Mouse (Mus musculus): ENCODE results near the gene Irs2. TPM values are rescaled to one million over a fixed set of nuclear protein-coding genes. Genes with fewer than 3 reads are reported as not detected.
A peak's percentile ranks its signal among the peaks of the same experiment; 100 is the strongest.

The Irs2 gene
- total RNA-seq, 1 experiment, result 13.9 TPM

GRCm38 (mm10) chr8:11007001-11007580, 1.2 kb downstream of the Irs2 start:
- DNase-seq (ENCODE audit: low read depth, low spot score), result peak; percentile 72
- H3K9me3 ChIP-seq (ENCODE audit: control insufficient read depth, insufficient read depth, low read depth, low read length), result no peaks in the 10 kb centered on the region
- TF ChIP-seq ZC3H11A (IDR thresholded peaks at IDR 0.05; ENCODE audit: borderline replicate concordance, low read depth, low read length) (peak; percentile 42; the same call in 1 of the 2 replicates), HCFC1 (IDR thresholded peaks at IDR 0.05; ENCODE audit: borderline replicate concordance, insufficient read depth, low read length) (no peak)
- peaks cover 11% of the 10 kb centered on the region; the same call in 1 of the 2 replicates for H3K36me3 ChIP-seq (ENCODE audit: control insufficient read depth, insufficient read depth, low read length, poor library complexity, severe bottlenecking)
- peak overlapping the region; percentile 85 for H3K9ac ChIP-seq (ENCODE audit: insufficient read depth, low read depth, low read length, poor library complexity, severe bottlenecking)
- in situ Hi-C loops (cut with MboI; ENCODE audit: low sequenced_read_pairs in 2 of 2, unreplicated experiment in 2 of 2), result no loop called here
- no peak overlapping the region for H3K27ac ChIP-seq (ENCODE audit: insufficient read depth, low read depth, low read length, poor library complexity, severe bottlenecking)
- peak overlapping the region; percentile 76 to 88 for H3K4me3 ChIP-seq (ENCODE audit: insufficient read depth in 1 of 2, low read depth in 1 of 2, low read length in 2 of 2, poor library complexity in 1 of 2, severe bottlenecking in 1 of 2)
- H3K4me1 ChIP-seq (ENCODE audit: control insufficient read depth in 2 of 2, insufficient read depth in 2 of 2, low read length in 2 of 2, poor library complexity in 1 of 2), result peaks cover 4 to 30% of the 10 kb centered on the region in 2 experiments

DNA sequence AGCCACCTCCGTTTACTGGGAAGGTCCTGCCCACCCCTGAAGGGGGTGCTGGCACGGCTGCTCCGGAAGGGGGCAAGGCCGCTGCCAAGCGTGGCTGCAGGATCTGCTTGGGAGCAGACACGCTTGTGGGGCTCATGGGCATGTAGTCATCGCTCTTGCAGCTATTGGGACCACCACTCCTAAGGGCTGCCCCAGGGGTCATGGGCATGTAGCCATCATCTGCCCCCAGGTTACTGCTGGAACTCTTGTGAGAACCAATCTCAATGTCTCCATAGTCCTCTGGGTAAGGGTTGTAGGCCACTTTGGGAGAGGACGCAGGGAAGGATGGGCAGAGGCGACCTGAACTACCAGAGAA, 2.0 kb downstream of the Irs2 start:
- peak overlapping the region; percentile 76 to 88; a peak in 3 of 4 replicates for H3K4me3 ChIP-seq (ENCODE audit: insufficient read depth in 1 of 2, low read depth in 1 of 2, low read length in 2 of 2, poor library complexity in 1 of 2, severe bottlenecking in 1 of 2)
- in situ Hi-C loops (cut with MboI; ENCODE audit: low sequenced_read_pairs in 2 of 2, unreplicated experiment in 2 of 2), result no loop called here
- no peak for DNase-seq (ENCODE audit: low read depth, low spot score)
- no peaks in the 10 kb centered on the region for H3K9me3 ChIP-seq (ENCODE audit: control insufficient read depth, insufficient read depth, low read depth, low read length)
- H3K36me3 ChIP-seq (ENCODE audit: control insufficient read depth, insufficient read depth, low read length, poor library complexity, severe bottlenecking), result peaks cover 11% of the 10 kb centered on the region; the same call in 1 of the 2 replicates
- TF ChIP-seq ZNF384 (IDR thresholded peaks at IDR 0.05; ENCODE audit: low read depth, low read length), result no peak
- TF ChIP-seq ZC3H11A (IDR thresholded peaks at IDR 0.05; ENCODE audit: borderline replicate concordance, low read depth, low read length), result no peak
- TF ChIP-seq CHD2 (IDR thresholded peaks at IDR 0.05; ENCODE audit: low read depth, low read length), result no peak
- no peak for TF ChIP-seq MAFK (IDR thresholded peaks at IDR 0.05; ENCODE audit: insufficient read depth, low read depth, low read length)
- no peak for TF ChIP-seq HCFC1 (IDR thresholded peaks at IDR 0.05; ENCODE audit: borderline replicate concordance, insufficient read depth, low read length)
- no peak overlapping the region for H3K27ac ChIP-seq (ENCODE audit: insufficient read depth, low read depth, low read length, poor library complexity, severe bottlenecking)
- H3K9ac ChIP-seq (ENCODE audit: insufficient read depth, low read depth, low read length, poor library complexity, severe bottlenecking), result peak overlapping the region; percentile 55
- H3K4me1 ChIP-seq (ENCODE audit: control insufficient read depth in 2 of 2, insufficient read depth in 2 of 2, low read length in 2 of 2, poor library complexity in 1 of 2), result peaks cover 4 to 34% of the 10 kb centered on the region in 2 experiments

DNA sequence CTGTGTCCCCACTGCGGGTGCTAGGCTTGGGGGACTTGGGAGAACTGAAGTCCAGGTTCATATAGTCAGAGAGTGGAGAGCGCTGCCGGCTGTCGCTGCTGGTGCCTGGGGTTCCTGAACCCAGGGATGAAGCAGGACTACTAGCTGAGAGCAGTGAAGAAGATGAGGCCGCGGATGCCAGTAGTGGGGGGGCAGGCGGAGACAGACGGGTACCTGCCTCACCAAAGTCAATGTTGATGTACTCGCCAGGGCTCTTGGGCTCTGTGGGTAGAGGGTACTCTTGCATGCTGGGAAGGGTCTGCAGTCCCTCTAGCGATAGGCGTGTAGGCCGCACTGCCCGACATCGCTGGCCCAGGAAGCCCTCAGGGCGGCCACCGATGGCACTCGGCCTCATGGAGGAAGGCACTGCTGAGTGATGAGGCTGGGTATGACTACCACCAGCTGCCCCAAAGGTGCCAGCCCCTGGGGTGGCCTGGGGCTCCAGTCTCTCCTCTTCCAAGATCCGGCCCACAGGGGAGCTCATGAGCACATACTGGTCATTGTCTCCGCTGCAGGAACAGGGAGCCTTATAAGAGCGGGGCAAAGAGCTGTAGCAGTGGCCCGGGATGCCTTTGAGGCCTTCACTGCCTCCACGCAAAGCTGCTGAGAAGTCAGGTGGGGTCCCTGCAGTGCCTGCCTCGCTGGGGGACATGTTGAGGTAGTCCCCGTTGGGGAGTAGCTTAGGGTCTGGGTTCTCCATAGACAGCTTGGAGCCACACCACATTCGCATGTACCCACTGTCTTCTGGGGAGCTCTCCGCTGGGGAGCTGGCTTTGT, 2.6 kb downstream of the Irs2 start:
- no peak for TF ChIP-seq ZNF384 (IDR thresholded peaks at IDR 0.05; ENCODE audit: low read depth, low read length)
- TF ChIP-seq HCFC1 (IDR thresholded peaks at IDR 0.05; ENCODE audit: borderline replicate concordance, insufficient read depth, low read length), result no peak
- TF ChIP-seq MAFK (IDR thresholded peaks at IDR 0.05; ENCODE audit: insufficient read depth, low read depth, low read length), result no peak
- no peak for TF ChIP-seq CHD2 (IDR thresholded peaks at IDR 0.05; ENCODE audit: low read depth, low read length)
- no peak for TF ChIP-seq ZC3H11A (IDR thresholded peaks at IDR 0.05; ENCODE audit: borderline replicate concordance, low read depth, low read length)
- H3K9me3 ChIP-seq (ENCODE audit: control insufficient read depth, insufficient read depth, low read depth, low read length), result no peaks in the 10 kb centered on the region
- DNase-seq (ENCODE audit: low read depth, low spot score), result no peak
- H3K36me3 ChIP-seq (ENCODE audit: control insufficient read depth, insufficient read depth, low read length, poor library complexity, severe bottlenecking), result peaks cover 11% of the 10 kb centered on the region; the same call in 1 of the 2 replicates
- H3K9ac ChIP-seq (ENCODE audit: insufficient read depth, low read depth, low read length, poor library complexity, severe bottlenecking), result 0 out of 2 replicates have a peak overlapping the region, but pooled peaks have one; percentile 6
- peaks cover 7 to 37% of the 10 kb centered on the region in 2 experiments for H3K4me1 ChIP-seq (ENCODE audit: control insufficient read depth in 2 of 2, insufficient read depth in 2 of 2, low read length in 2 of 2, poor library complexity in 1 of 2)
- in situ Hi-C loops (cut with MboI; ENCODE audit: low sequenced_read_pairs in 2 of 2, unreplicated experiment in 2 of 2), result no loop called here
- H3K4me3 ChIP-seq (ENCODE audit: insufficient read depth in 1 of 2, low read depth in 1 of 2, low read length in 2 of 2, poor library complexity in 1 of 2, severe bottlenecking in 1 of 2), result peak overlapping the region; percentile 33 to 76
- no peak overlapping the region for H3K27ac ChIP-seq (ENCODE audit: insufficient read depth, low read depth, low read length, poor library complexity, severe bottlenecking)

GRCm38 (mm10) chr8:11004781-11005459, 3.3 kb downstream of the Irs2 start:
- Histone ChIP-seq H3K4me3 (ENCODE audit: insufficient read depth in 1 of 2, low read depth in 1 of 2, low read length in 2 of 2, poor library complexity in 1 of 2, severe bottlenecking in 1 of 2) (peak overlapping the region; percentile 26 to 51), H3K9me3 (ENCODE audit: control insufficient read depth, insufficient read depth, low read depth, low read length) (no peaks in the 10 kb centered on the region), H3K4me1 (ENCODE audit: control insufficient read depth in 2 of 2, insufficient read depth in 2 of 2, low read length in 2 of 2, poor library complexity in 1 of 2) (peaks cover 3 to 36% of the 10 kb centered on the region in 2 experiments), H3K9ac (ENCODE audit: insufficient read depth, low read depth, low read length, poor library complexity, severe bottlenecking) (peak overlapping the region; percentile 7; the same call in 1 of the 2 replicates), H3K36me3 (ENCODE audit: control insufficient read depth, insufficient read depth, low read length, poor library complexity, severe bottlenecking) (peaks cover 11% of the 10 kb centered on the region; the same call in 1 of the 2 replicates), H3K27ac (ENCODE audit: insufficient read depth, low read depth, low read length, poor library complexity, severe bottlenecking) (no peak overlapping the region)
- in situ Hi-C loops (cut with MboI; ENCODE audit: low sequenced_read_pairs in 2 of 2, unreplicated experiment in 2 of 2), result no loop called here
- DNase-seq (ENCODE audit: low read depth, low spot score), result no peak
- TF ChIP-seq ZNF384 (IDR thresholded peaks at IDR 0.05; ENCODE audit: low read depth, low read length), result no peak
- TF ChIP-seq ZC3H11A (IDR thresholded peaks at IDR 0.05; ENCODE audit: borderline replicate concordance, low read depth, low read length), result no peak
- no peak for TF ChIP-seq MAFK (IDR thresholded peaks at IDR 0.05; ENCODE audit: insufficient read depth, low read depth, low read length)
- TF ChIP-seq HCFC1 (IDR thresholded peaks at IDR 0.05; ENCODE audit: borderline replicate concordance, insufficient read depth, low read length), result no peak
- TF ChIP-seq CHD2 (IDR thresholded peaks at IDR 0.05; ENCODE audit: low read depth, low read length), result no peak
